Mouse (Mus musculus) intestine, embryonic 15.5 days (tissue): Measurements from ENCODE around the gene Znfx1. TPM values are rescaled to one million over a fixed set of nuclear protein-coding genes. Genes with fewer than 3 reads are reported as not detected.

ENCODE experiments used
- ATAC-seq: fragments of 200-750 bp; cut with Nextera tagmentation; 2 replicates; pipeline ENCODE4 v1.8.0; 2017; ENCODE audit warnings: moderate TSS enrichment, moderate library complexity
- H3K27ac ChIP-seq: fragments of 300-500 bp; sonication (generic); 2 replicates; pipeline ENCODE4 v1.5.1; 2015; ENCODE audit warnings: mild to moderate bottlenecking, inconsistent platforms
- H3K27me3 ChIP-seq: fragments of 300-500 bp; sonication (generic); replicated peaks from 2 replicates; pipeline ENCODE4 v1.6.1; 2015; ENCODE audit warnings: inconsistent platforms
- H3K36me3 ChIP-seq: fragments of 300-500 bp; sonication (generic); 2 replicates; pipeline ENCODE4 v1.6.1; 2015; ENCODE audit warnings: inconsistent platforms
- H3K4me1 ChIP-seq: fragments of 300-500 bp; sonication (generic); replicated peaks from 2 replicates; pipeline ENCODE4 v1.6.1; 2015; ENCODE audit warnings: inconsistent platforms
- H3K4me2 ChIP-seq: fragments of 300-500 bp; sonication (generic); replicated peaks from 2 replicates; pipeline ENCODE4 v1.6.1; 2015; ENCODE audit warnings: mild to moderate bottlenecking, inconsistent platforms
- H3K4me3 ChIP-seq: fragments of 300-500 bp; sonication (generic); replicated peaks from 2 replicates; pipeline ENCODE4 v1.5.1; 2015; ENCODE audit warnings: inconsistent platforms
- H3K9ac ChIP-seq: fragments of 300-500 bp; sonication (generic); 2 replicates; pipeline ENCODE4 v1.6.1; 2015; ENCODE audit warnings: inconsistent platforms
- H3K9me3 ChIP-seq: fragments of 300-500 bp; sonication (generic); 2 replicates; pipeline ENCODE4 v1.6.1; 2016; ENCODE audit warnings: inconsistent platforms
- WGBS: fragments of 180-500 bp; shearing (Covaris S2); methylation state at CpG from one replicate; pipeline ENCODE4 v1.1.7; 2015; 5-methylcytosine and 5-hydroxymethylcytosine counted together
- polyA plus RNA-seq: library from polyadenylated mRNA; unstranded; fragments of >200 nt; fragmentation: Nextera tagmentation; extraction: Ambion mirVana; gene quantifications from 2 replicates; pipeline ENCODE4 v1.2.1, GENCODE M21; 2015

Gene Znfx1
- polyA plus RNA-seq, 1 experiment from 2014 or later = 7.8 TPM

- 42% methylated on average over 8 of the region's 8 CpGs for WGBS
- Histone ChIP-seq H3K9ac (no peak overlapping the region), H3K4me2 (no peak overlapping the region), H3K27ac (no peak overlapping the region), H3K4me1 (0 out of 2 replicates have a peak, but pooled peaks cover 2% of the 10 kb centered on the region), H3K9me3 (no peaks in the 10 kb centered on the region), H3K4me3 (no peak overlapping the region), H3K27me3 (no peaks in the 10 kb centered on the region), H3K36me3 (no peaks in the 10 kb centered on the region)
- 0 out of 2 replicates have a peak, but pooled peaks have one; percentile 16 for ATAC-seq
These were observed 58.5 kb downstream of the Znfx1 start for GRCm38 (mm10) chr2:167004099-167004854.

DNA sequence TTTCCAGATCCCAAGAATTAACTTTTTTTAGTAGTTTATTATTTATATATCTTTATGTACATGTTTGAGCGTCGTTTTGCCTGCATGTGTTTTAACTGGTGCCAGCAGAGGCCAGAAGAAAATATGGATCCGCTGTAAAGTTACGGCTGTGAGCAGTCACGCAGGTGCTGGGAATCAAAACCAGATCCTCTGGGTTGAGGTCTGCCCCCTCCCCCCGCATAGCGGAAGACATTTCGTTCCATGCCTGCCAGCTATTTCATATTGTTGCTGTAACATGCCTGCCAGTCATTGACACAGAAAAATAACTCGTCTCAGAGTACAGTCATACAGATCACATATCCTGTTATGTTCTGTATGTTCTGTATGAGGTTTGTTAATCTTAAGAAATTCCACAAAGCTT is 61.3 kb downstream of the Znfx1 start:
- H3K27ac ChIP-seq = no peak overlapping the region
- H3K36me3 ChIP-seq = no peaks in the 10 kb centered on the region
- no peak for ATAC-seq
- no peak overlapping the region for H3K4me3 ChIP-seq
- no peaks in the 10 kb centered on the region for H3K27me3 ChIP-seq
- no peak overlapping the region for H3K9ac ChIP-seq
- H3K9me3 ChIP-seq = no peaks in the 10 kb centered on the region
- H3K4me1 ChIP-seq = 0 out of 2 replicates have a peak, but pooled peaks cover 2% of the 10 kb centered on the region
- WGBS = 79% methylated on average over 9 of the region's 9 CpGs
- no peak overlapping the region for H3K4me2 ChIP-seq

DNA sequence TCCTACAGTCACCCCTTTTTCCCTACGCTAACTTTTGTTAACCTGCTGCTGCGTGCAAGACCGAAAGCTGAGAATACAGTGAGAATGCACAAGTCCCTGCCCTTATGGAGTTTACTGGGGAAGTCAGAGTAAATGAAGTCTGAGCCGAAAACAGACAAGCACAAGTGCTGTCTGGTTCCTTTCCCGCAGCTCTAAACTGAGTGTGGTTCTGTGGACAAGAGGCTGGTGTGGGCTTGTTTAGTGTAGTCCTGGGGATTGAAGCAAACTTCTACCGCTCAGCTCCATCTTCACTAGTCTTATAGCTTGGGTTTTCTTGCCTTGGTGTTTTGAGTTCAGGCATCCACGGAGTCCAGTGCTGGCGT is 66.3 kb downstream of the Znfx1 start:
- Histone ChIP-seq H3K9ac (peak overlapping the region; percentile 38), H3K4me1 (peaks cover 19% of the 10 kb centered on the region), H3K27ac (peak overlapping the region; percentile 27), H3K36me3 (no peaks in the 10 kb centered on the region), H3K27me3 (no peaks in the 10 kb centered on the region), H3K9me3 (no peaks in the 10 kb centered on the region), H3K4me2 (peak overlapping the region; percentile 87), H3K4me3 (peak overlapping the region; percentile 97)
- 35% methylated on average over 8 of the region's 8 CpGs for WGBS
- ATAC-seq = peak; percentile 41

DNA sequence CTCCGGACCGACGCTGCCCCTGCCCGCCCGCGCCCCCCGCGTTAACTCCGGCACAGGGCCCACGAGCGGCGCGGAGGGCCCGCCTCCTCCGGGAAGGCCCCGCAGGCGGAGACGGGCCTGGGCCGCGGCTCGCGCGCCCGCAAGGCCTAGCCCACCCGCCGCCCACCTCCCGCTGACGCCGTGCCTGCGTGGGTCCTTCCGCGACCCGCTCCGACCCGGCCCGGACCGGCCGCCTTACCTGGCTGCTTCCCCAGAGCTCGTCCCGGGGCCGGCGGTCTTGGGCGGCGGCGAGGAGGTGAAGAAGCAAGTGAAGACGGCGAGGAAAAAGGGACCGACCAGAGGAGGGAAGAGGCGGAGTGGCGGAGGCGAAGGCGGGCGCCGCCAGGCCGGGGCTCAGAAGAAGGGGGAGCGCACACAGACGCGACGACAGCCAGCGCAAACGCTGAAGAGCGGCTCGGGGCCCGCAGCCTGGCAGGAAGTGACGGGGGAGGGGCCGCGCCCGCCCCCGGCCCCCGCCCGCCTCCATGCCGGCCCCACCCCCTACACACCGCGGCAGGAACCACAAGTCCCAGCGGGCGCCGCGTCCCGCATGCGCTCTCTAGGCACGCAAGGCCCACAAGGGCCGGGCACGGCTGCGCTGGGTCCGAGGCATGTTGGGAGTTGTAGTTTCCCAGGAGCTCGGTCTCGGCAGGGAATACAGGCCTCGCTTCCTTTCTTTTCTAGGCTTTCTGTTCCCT is 66.9 kb downstream of the Znfx1 start, which contains the start of gene Stau1:
Gene Stau1 (minus strand): TSS at position 504 of the 737 bp plus-strand sequence.
- Histone ChIP-seq H3K9ac (peak within 1 kb of the TSS; percentile 98), H3K36me3 (no peaks in the 10 kb centered on the region), H3K4me1 (peaks cover 19% of the 10 kb centered on the region), H3K9me3 (no peaks in the 10 kb centered on the region), H3K27ac (peak within 1 kb of the TSS; percentile 96), H3K4me3 (peak within 1 kb of the TSS; percentile 97), H3K4me2 (peak within 1 kb of the TSS; percentile 87), H3K27me3 (no peaks in the 10 kb centered on the region)
- under 1% methylated on average over 83 of the region's 88 CpGs for WGBS
- peak; percentile 99 for ATAC-seq

- peak; percentile 26 for ATAC-seq
- Histone ChIP-seq H3K27me3 (no peaks in the 10 kb centered on the region), H3K9me3 (no peaks in the 10 kb centered on the region), H3K9ac (peak overlapping the region; percentile 98), H3K36me3 (no peaks in the 10 kb centered on the region), H3K4me1 (peaks cover 24% of the 10 kb centered on the region), H3K4me3 (peak overlapping the region; percentile 97), H3K27ac (peak overlapping the region; percentile 96), H3K4me2 (peak overlapping the region; percentile 87)
- WGBS = 1% methylated on average over 28 of the region's 28 CpGs
These were observed 67.6 kb downstream of the Znfx1 start for GRCm38 (mm10) chr2:166995021-166995795.

GRCm38 (mm10) chr2:166991945-166992344 is 70.9 kb downstream of the Znfx1 start:
- no peak overlapping the region for H3K4me2 ChIP-seq
- ATAC-seq = no peak
- H3K9ac ChIP-seq = no peak overlapping the region
- H3K27me3 ChIP-seq = no peaks in the 10 kb centered on the region
- no peak overlapping the region for H3K27ac ChIP-seq
- no peaks in the 10 kb centered on the region for H3K9me3 ChIP-seq
- H3K36me3 ChIP-seq = no peaks in the 10 kb centered on the region
- peaks cover 24% of the 10 kb centered on the region for H3K4me1 ChIP-seq
- H3K4me3 ChIP-seq = no peak overlapping the region

DNA sequence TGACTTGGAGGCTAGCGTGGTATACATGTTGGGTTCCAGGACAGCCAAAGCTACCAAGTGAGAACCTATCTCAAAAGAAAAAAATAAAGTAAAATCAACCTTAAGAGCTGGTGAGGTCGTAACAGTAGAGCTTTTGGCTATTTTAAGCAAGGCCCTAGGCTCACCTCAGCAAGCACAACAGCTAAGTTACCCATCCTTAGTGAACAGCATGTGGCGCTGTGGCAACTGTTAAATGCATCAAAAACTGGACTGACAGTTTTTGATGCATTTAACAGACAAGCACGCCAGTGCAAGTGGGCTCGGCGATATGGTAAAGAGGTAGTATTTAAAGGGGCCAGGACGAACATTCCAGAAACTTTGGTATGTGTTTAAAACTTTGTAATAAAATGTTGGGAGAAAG is 72.0 kb downstream of the Znfx1 start:
- no peaks in the 10 kb centered on the region for H3K27me3 ChIP-seq
- H3K4me3 ChIP-seq = no peak overlapping the region
- H3K36me3 ChIP-seq = no peaks in the 10 kb centered on the region
- WGBS = 73% methylated on average over 7 of the region's 7 CpGs
- ATAC-seq = no peak
- no peak overlapping the region for H3K27ac ChIP-seq
- H3K4me1 ChIP-seq = peaks cover 24% of the 10 kb centered on the region
- no peak overlapping the region for H3K4me2 ChIP-seq
- no peaks in the 10 kb centered on the region for H3K9me3 ChIP-seq
- H3K9ac ChIP-seq = no peak overlapping the region

Other genes with a start within 250 kb of the Znfx1 start
- gene Cse1l, start 157.0 kb downstream of the Znfx1 start, polyA plus RNA-seq = 92.2 and 107 TPM in 2 replicates
- gene Stau1, start 66.7 kb downstream of the Znfx1 start, polyA plus RNA-seq = 62.8 and 70.5 TPM in 2 replicates
- gene Ddx27, start 47.8 kb downstream of the Znfx1 start, polyA plus RNA-seq = 45.9 and 47.7 TPM in 2 replicates
- 1.1 and 1.7 TPM in 2 replicates for gene Kcnb1, start 127.1 kb upstream of the Znfx1 start, polyA plus RNA-seq
- 12.0 and 13.4 TPM in 2 replicates for gene Ptgis, start 177.6 kb upstream of the Znfx1 start, polyA plus RNA-seq